Mouse (Mus musculus) MEL (cell line): ENCODE measurements at regions not wholly inside any gene's neighbourhood (a gene's known extent, or its start where the extent isn't known, plus 50 kb on each side); places are given as distances from the start of the nearest gene placed in this dataset.

Source experiments
- DNase-seq: peaks from one replicate; pipeline ENCODE4 v3.0.0; 2011; ENCODE audit warnings: low read depth, low spot score
- H3K27ac ChIP-seq: 2 replicates; pipeline ENCODE4 v1.5.1; 2012; ENCODE audit warnings: low read depth, mild to moderate bottlenecking, control low read depth, low read length, moderate library complexity; ENCODE audit not compliant: control insufficient read depth
- H3K27me3 ChIP-seq, 2 experiments: fragments of 150-350 bp in 1 of 2; sonication (generic) in 1 of 2; 2 replicates each; pipeline ENCODE4 v1.6.1; 2012; ENCODE audit warnings: low read length in 2 of 2, mild to moderate bottlenecking in 2 of 2, improper control_type of control experiment in 1 of 2, moderate library complexity in 1 of 2; ENCODE audit not compliant: insufficient read depth in 2 of 2, control insufficient read depth in 1 of 2
- H3K36me3 ChIP-seq, 2 experiments: 2 replicates each; pipeline ENCODE4 v1.6.1; 2012 to 2014; ENCODE audit warnings: low read length in 2 of 2, improper control_type of control experiment in 1 of 2, inconsistent platforms in 1 of 2, mild to moderate bottlenecking in 1 of 2; ENCODE audit not compliant: insufficient read depth in 2 of 2, control insufficient read depth in 1 of 2
- H3K4me1 ChIP-seq, 2 experiments: fragments of 150-350 bp in 1 of 2; sonication (generic) in 1 of 2; 2 replicates each; pipeline ENCODE4 v1.6.1; 2012; ENCODE audit warnings: low read length in 2 of 2, improper control_type of control experiment in 1 of 2, mild to moderate bottlenecking in 1 of 2; ENCODE audit not compliant: insufficient read depth in 2 of 2, control insufficient read depth in 1 of 2
- H3K4me3 ChIP-seq, 2 experiments: fragments of 150-350 bp in 1 of 2; sonication (generic) in 1 of 2; 2 replicates each; pipeline ENCODE4 v1.5.1; 2012; ENCODE audit warnings: low read depth in 2 of 2, low read length in 2 of 2, mild to moderate bottlenecking in 2 of 2, moderate library complexity in 2 of 2, control low read depth in 1 of 2, improper control_type of control experiment in 1 of 2; ENCODE audit not compliant: control insufficient read depth in 1 of 2, insufficient read depth in 1 of 2
- H3K79me2 ChIP-seq: 2 replicates; pipeline ENCODE4 v1.6.1; 2012; ENCODE audit warnings: mild to moderate bottlenecking, low read length, moderate library complexity; ENCODE audit not compliant: control insufficient read depth, poor library complexity, insufficient read depth
- H3K9ac ChIP-seq: 2 replicates; pipeline ENCODE4 v1.6.1; 2012; ENCODE audit warnings: low read depth, mild to moderate bottlenecking, control low read depth, low read length, moderate library complexity; ENCODE audit not compliant: control insufficient read depth, poor library complexity, severe bottlenecking
- H3K9me3 ChIP-seq: fragments of 150-350 bp; sonication (generic); replicated peaks from 2 replicates; pipeline ENCODE4 v1.6.1; 2012; ENCODE audit warnings: mild to moderate bottlenecking, low read length, improper control_type of control experiment, moderate library complexity; ENCODE audit not compliant: insufficient read depth
- BHLHE40 ChIP-seq: IDR thresholded peaks from 2 replicates; pipeline ENCODE4 v1.6.1; 2012; ENCODE audit warnings: low read depth, mild to moderate bottlenecking, inconsistent platforms, low read length, improper control_type of control experiment, borderline replicate concordance
- CHD1 ChIP-seq: IDR thresholded peaks from 2 replicates; pipeline ENCODE4 v1.6.1; 2012; ENCODE audit warnings: low read depth, mild to moderate bottlenecking, inconsistent platforms, low read length, improper control_type of control experiment
- E2F4 ChIP-seq: IDR thresholded peaks from 2 replicates; pipeline ENCODE4 v1.6.1; 2011; ENCODE audit warnings: low read depth, low read length, improper control_type of control experiment, borderline replicate concordance
- ELF1 ChIP-seq: IDR thresholded peaks from 2 replicates; pipeline ENCODE4 v1.6.1; 2014; ENCODE audit warnings: low read depth, mild to moderate bottlenecking, inconsistent platforms, low read length, improper control_type of control experiment, moderate library complexity
- EP300 ChIP-seq, 2 experiments: IDR thresholded peaks; 2 replicates each; pipeline ENCODE4 v1.6.1; 2011; ENCODE audit warnings: improper control_type of control experiment in 2 of 2, low read length in 2 of 2, low read depth in 1 of 2, mild to moderate bottlenecking in 1 of 2
- GABPA ChIP-seq: IDR thresholded peaks from 2 replicates; pipeline ENCODE4 v1.6.1; 2012; ENCODE audit warnings: low read depth, mild to moderate bottlenecking, inconsistent platforms, low read length, improper control_type of control experiment, moderate library complexity
- GATA1 ChIP-seq: IDR thresholded peaks from 2 replicates; pipeline ENCODE4 v1.6.1; 2011; ENCODE audit warnings: low read depth, low read length, improper control_type of control experiment
- KAT2A ChIP-seq: conservative IDR thresholded peaks from 2 replicates; pipeline ENCODE4 v1.6.1; 2012; ENCODE audit warnings: low read depth, low read length, improper control_type of control experiment, inconsistent platforms
- MYB ChIP-seq: IDR thresholded peaks from 2 replicates; pipeline ENCODE4 v1.6.1; 2011; ENCODE audit warnings: mild to moderate bottlenecking, low read depth, low read length, improper control_type of control experiment
- MYC ChIP-seq: IDR thresholded peaks from 2 replicates; pipeline ENCODE4 v1.6.1; 2011; ENCODE audit warnings: low read depth, mild to moderate bottlenecking, low read length, improper control_type of control experiment, moderate library complexity
- NELFE ChIP-seq: IDR thresholded peaks from 2 replicates; pipeline ENCODE4 v1.6.1; 2011; ENCODE audit warnings: low read depth, low read length, improper control_type of control experiment
- NRF1 ChIP-seq: IDR thresholded peaks from 2 replicates; pipeline ENCODE4 v1.6.1; 2014; ENCODE audit warnings: low read depth, mild to moderate bottlenecking, inconsistent platforms, low read length, improper control_type of control experiment, moderate library complexity; ENCODE audit not compliant: poor library complexity, insufficient read depth, severe bottlenecking
- POLR2AphosphoS2 ChIP-seq: IDR thresholded peaks from 2 replicates; pipeline ENCODE4 v1.6.1; 2011; ENCODE audit warnings: low read length, improper control_type of control experiment
- POLR2AphosphoS5 ChIP-seq: IDR thresholded peaks from 2 replicates; pipeline ENCODE4 v1.6.1; 2012; ENCODE audit warnings: low read depth, borderline replicate concordance, mild to moderate bottlenecking, inconsistent platforms, low read length, moderate library complexity, mixed read lengths
- RAD21 ChIP-seq: IDR thresholded peaks from 2 replicates; pipeline ENCODE4 v1.6.1; 2011; ENCODE audit warnings: mild to moderate bottlenecking, low read depth, low read length, improper control_type of control experiment
- SMC3 ChIP-seq: IDR thresholded peaks from 2 replicates; pipeline ENCODE4 v1.6.1; 2011; ENCODE audit warnings: low read depth, low read length, improper control_type of control experiment
- USF2 ChIP-seq, 2 experiments: IDR thresholded peaks; 2 replicates each; pipeline ENCODE4 v1.6.1; 2011 to 2012; ENCODE audit warnings: improper control_type of control experiment in 2 of 2, low read length in 2 of 2, borderline replicate concordance in 1 of 2, inconsistent platforms in 1 of 2, low read depth in 1 of 2, mild to moderate bottlenecking in 1 of 2; ENCODE audit not compliant: insufficient read depth in 1 of 2
- ZC3H11A ChIP-seq: IDR thresholded peaks from 2 replicates; pipeline ENCODE4 v1.6.1; 2012; ENCODE audit warnings: low read depth, mild to moderate bottlenecking, inconsistent platforms, low read length, improper control_type of control experiment
- ZKSCAN1 ChIP-seq: IDR thresholded peaks from 2 replicates; pipeline ENCODE4 v1.6.1; 2012; ENCODE audit warnings: low read depth, mild to moderate bottlenecking, inconsistent platforms, low read length, improper control_type of control experiment, moderate library complexity
- ZNF384 ChIP-seq: IDR thresholded peaks from 2 replicates; pipeline ENCODE4 v1.6.1; 2012; ENCODE audit warnings: low read depth, mild to moderate bottlenecking, inconsistent platforms, low read length, improper control_type of control experiment

DNA sequence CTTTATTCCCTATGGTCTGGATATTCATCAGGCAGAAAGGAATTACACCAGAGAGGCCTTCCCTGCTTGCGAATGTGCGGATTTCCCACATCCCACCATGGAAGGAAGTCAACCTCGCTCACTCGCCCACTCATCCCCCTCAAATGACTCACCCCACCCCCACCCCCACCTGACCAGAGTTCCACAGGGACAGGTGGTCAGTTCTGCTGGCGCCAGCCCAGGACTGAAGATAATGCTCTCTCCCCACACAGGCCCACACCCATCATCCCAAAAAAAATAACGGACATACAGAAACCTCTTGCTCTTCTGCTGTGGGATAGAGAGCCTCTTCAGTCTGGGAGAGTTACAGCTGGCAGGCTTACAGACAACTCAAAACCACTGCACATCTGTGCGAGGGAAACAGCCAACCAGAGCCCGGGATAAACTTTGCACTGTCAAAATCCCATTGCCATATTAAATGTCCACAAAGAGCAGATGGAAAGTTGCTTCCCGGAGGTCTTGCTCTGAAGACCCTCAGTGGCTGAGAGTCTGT lies 128.0 kb downstream of the Lrrc30 start:
- Histone ChIP-seq H3K36me3 (no peaks in the 10 kb centered on the region), H3K9me3 (no peaks in the 10 kb centered on the region)
- TF ChIP-seq USF2 (IDR thresholded peaks at IDR 0.05; ENCODE audit: borderline replicate concordance in 1 of 2, insufficient read depth in 1 of 2, low read depth in 1 of 2, low read length in 2 of 2) (no peak), NRF1 (no peak), GABPA (no peak), BHLHE40 (no peak), CHD1 (no peak), ELF1 (no peak), E2F4 (no peak), POLR2AphosphoS2 (no peak), MYC (no peak), EP300 (IDR thresholded peaks at IDR 0.05; ENCODE audit: low read depth in 1 of 2, low read length in 2 of 2) (no peak), GATA1 (no peak), POLR2AphosphoS5 (no peak), ZC3H11A (no peak), SMC3 (no peak)

DNA sequence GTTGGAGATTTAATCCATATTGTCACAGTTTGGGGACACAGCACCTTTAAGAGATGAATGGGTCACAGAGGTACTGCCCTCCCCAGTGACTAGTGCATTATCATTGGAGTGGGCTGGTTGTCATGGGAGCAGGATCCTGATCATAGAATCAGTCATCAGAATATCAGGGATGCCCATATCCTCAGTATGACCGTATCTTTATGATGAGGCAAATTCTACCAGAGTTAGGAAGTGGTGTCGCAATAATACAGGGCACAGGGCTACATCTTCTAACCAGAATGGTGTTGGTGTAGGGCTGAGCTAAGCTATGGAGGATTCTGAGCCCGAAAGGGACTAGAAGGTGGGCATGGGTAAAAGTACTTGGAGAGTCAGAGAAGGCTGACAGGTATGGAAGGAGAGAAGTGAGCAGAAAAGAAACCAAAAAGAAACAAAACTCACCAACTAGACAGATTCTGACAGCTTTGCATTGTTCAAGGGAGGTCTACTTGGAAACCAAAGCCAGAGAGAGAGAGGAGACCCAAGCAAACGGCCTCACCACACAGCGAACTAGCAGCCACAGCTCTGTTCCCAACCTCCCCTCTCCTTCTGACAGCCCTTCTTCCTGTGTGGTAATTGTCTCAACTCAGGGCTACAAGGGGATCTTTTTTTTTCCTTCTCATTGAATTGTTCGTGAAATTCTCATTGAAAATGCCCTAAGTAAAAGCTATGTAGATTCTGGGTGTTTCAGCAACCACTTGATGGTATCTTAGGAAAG lies 129.2 kb downstream of the Lrrc30 start:
- H3K27ac ChIP-seq = no peak overlapping the region
- H3K79me2 ChIP-seq = no peaks in the 10 kb centered on the region
- TF ChIP-seq RAD21 = no peak
- no peak for TF ChIP-seq BHLHE40
- no peak for TF ChIP-seq POLR2AphosphoS2
- TF ChIP-seq ZKSCAN1 = no peak
- no peak for TF ChIP-seq ZNF384
- TF ChIP-seq KAT2A = no peak
- TF ChIP-seq MYC = no peak
- no peak for TF ChIP-seq MYB
- TF ChIP-seq NELFE = no peak
- H3K27me3 ChIP-seq = no peaks in the 10 kb centered on the region
- no peaks in the 10 kb centered on the region for H3K9me3 ChIP-seq
- H3K4me1 ChIP-seq = no peaks in the 10 kb centered on the region
- no peak for DNase-seq
- H3K9ac ChIP-seq = no peak overlapping the region
- H3K4me3 ChIP-seq = no peak overlapping the region
- no peaks in the 10 kb centered on the region for H3K36me3 ChIP-seq

More for the DNA sequence above, 128.0 kb downstream of the Lrrc30 start:
- H3K9ac ChIP-seq = no peak overlapping the region
- H3K4me3 ChIP-seq = no peak overlapping the region
- H3K79me2 ChIP-seq = no peaks in the 10 kb centered on the region
- no peaks in the 10 kb centered on the region for H3K27me3 ChIP-seq
- H3K27ac ChIP-seq = no peak overlapping the region
- DNase-seq = no peak
- no peaks in the 10 kb centered on the region for H3K4me1 ChIP-seq
